Mouse (Mus musculus): ENCODE results near the gene Casp9.
"Not testable (repeated sequence)": the region's sequence is repeated elsewhere in the genome, so short reads cannot be mapped to it uniquely, and the experiment has no call there.

Casp9 gene

GRCm38 (mm10) chr4:141793282-141794151 lies at the start of gene Casp9:
Casp9 (plus strand) TSS chr4:141793612.
- DNase-seq: peak; percentile 96 to 98

GRCm38 (mm10) chr4:141746578-141747346 lies 46.6 kb upstream of the Casp9 start, which contains the start of gene Agmat:
Agmat (plus strand) TSS chr4:141746672.
- DNase-seq: no peak

DNA sequence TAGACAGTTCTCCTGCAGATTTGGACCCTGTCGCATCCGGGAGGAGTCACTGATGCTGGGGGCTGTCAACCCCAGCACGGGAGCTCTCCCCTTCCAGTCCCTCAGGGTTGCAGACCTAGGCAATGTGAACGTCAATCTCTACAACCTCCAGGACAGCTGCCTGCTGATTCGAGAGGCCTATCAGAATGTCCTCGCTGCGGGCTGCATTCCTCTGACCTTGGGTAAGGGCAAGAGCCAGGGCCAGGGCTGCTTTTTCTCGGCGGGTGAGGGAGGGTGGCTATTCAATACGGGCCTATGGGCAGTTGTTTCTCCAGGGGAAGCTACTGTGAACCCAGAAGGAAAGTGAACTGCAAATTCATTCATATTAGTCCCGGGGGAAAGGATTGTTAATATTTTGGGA lies 43.9 kb upstream of the Casp9 start:
- no peak for DNase-seq

DNA sequence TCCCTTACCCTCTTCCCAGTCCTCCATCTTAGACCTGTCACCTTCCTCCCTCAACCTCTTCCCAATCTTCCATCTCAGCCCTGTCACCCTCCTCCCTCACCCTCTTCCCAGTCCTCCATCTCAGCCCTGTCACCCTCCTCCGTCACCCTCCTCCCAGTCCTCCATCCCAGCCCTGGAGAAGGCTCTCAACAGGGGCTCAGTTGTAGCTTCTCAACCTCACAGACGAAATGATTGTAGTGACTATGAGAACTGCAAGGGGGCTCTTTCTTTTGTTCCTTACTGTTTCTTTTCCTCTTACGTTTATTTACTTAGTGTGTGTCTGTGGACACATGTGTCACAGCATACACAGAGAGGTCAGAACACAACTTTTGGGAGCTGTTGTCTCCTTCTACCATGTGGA lies 42.6 kb upstream of the Casp9 start:
- DNase-seq: no peak

DNA sequence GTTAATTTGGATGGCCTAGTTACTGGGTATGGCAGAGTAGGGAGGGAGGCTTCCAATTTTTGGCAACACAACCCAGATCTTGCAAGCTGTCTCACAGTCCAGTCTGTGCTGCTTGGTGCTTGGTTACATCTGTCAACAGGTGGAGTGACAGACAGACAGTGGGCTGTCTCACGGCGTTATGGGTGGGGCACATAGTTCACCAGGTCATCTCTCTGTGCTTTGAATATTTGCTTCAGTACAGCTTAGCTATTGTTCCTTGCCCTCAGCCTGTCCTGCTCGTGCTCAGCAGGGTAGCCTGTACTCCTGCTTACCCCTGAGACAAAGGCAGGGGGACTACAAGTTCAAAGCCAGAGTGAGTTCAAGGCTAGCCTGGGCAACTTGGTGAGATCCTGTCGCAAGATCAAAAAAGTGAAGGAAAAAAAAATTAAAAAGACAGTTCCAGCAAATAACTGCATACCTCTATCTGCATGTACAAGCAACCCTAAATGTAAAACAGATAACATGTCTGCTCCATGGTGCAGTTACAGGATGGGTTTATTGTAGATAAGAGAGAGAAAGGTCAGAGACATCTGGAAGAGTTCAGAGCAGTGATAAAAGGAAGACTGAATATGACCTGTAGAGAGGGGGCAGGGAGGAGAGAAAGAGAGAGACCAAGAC lies 41.9 kb upstream of the Casp9 start:
- no peak for DNase-seq

DNA sequence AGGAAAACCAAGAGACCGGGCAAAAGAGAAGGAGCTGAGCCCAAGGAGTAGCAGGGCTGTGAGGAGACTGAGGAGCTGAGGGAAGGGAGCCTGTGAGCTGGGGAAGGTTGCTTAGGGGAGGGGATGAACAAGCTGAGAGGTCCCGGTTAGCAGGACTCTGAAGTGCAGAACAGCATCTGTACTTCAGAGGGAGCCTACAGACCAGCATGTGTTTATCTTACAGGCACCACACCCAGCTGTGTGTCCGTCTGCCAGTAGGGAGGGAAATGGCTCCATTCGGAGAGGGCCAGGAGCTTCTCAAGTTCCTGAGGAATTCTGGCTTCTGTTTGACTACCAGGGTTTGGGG lies 41.4 kb upstream of the Casp9 start:
- no peak for DNase-seq

DNA sequence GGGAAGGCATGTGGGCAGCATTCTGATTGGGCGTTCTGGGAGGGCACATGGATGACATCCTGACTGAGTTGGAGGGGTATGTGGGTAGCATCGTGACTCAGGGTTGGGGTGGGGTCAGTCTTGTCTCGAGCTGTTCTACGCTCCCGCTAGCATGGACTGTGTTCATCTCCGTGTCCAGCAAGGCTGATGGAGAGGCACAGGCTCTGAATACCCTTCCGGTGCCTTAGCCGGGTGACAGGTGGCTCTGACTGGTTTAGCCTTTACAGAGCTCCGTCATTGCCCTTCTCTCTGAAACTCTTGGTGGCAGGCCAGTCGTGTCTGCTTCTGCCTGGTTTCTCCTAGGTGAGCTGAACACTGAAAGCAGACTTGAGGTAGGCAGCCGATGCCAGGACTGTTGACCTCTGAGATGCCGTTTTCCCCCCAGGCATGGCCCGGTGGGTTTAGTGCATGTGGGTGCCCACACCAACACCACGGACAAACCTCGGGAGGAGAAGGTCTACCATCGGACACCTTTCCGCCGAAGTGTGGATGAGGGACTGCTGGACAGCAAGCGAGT lies 38.0 kb upstream of the Casp9 start:
- no peak for DNase-seq

DNA sequence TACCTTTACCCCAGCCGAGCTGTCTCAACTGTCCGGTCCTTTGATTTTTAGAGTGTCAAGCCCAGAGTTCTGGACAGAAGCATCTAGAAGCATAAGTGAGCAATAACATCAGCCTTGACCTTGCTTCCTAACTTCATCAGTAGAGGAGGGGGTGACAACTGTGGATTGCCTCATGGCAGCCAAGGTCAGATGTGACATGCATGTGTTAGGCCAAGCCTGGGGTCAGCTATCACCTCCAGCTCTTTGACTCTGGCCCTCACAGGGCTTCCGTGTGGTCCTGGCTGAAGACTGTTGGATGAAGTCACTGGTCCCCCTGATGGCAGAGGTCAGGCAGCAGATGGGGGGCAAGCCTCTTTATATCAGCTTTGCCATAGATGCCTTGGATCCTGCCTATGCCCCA lies 36.3 kb upstream of the Casp9 start:
- no peak for DNase-seq

- DNase-seq: no peak
Measured at GRCm38 (mm10) chr4:141758874-141759542, 34.4 kb upstream of the Casp9 start.

GRCm38 (mm10) chr4:141760942-141761341 lies 32.5 kb upstream of the Casp9 start:
- DNase-seq: no peak

- no peak for DNase-seq
Measured at GRCm38 (mm10) chr4:141762102-141762598, 31.3 kb upstream of the Casp9 start.

GRCm38 (mm10) chr4:141763476-141763875 lies 29.9 kb upstream of the Casp9 start:
- no peak for DNase-seq

DNA sequence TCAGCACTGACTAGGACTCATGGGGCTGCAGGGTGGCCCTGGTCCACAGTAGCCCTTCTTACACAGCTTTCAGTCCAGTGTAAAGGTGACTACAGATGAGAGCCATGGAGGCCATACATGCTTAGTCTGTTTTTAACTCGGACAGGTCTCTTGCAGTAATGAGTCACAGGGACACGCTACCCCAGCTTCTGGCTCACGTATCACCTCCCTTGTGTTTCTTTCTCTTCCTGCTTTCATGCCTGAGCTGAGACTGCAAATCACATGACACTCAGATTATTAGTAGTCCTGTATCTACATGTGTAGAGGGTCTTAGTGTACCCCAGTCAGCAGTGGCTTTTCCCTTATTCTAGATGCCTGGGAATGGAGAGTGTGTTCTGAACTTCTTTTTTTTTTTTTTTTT lies 28.4 kb upstream of the Casp9 start:
- no peak for DNase-seq

GRCm38 (mm10) chr4:141766316-141766667 lies 27.1 kb upstream of the Casp9 start:
- DNase-seq: no peak

DNA sequence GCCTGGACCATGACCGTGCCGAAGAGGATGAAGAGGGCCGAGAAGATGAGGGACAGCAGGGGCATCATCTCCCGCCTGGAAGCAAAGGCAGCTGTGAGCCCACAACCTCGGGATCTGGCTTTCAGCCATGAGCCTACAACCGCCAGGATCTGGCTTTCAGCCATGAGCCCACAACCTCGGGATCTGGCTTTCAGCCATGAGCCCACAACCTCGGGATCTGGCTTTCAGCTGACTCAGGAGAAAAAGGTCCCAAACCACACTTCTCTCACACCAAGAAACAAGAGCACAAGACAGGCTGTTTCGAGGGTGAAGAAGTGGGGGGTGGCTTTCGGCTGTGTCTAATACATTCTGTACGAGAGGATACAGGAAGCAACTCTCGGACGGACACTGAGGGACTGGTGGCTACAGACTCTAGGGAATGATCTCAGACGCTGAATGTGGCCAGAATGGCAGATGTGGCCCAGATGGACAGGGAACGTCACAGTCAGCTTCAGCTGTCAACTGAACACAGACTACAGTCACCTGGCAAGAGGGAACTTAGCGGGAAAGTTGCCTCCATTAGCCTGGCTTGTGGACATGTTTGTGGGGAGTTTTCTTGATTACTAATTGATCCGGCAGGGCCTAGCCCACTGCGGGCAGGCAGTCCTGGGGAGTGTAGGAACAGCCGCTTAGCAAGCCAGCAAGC lies 26.6 kb upstream of the Casp9 start:
- no peak for DNase-seq

DNA sequence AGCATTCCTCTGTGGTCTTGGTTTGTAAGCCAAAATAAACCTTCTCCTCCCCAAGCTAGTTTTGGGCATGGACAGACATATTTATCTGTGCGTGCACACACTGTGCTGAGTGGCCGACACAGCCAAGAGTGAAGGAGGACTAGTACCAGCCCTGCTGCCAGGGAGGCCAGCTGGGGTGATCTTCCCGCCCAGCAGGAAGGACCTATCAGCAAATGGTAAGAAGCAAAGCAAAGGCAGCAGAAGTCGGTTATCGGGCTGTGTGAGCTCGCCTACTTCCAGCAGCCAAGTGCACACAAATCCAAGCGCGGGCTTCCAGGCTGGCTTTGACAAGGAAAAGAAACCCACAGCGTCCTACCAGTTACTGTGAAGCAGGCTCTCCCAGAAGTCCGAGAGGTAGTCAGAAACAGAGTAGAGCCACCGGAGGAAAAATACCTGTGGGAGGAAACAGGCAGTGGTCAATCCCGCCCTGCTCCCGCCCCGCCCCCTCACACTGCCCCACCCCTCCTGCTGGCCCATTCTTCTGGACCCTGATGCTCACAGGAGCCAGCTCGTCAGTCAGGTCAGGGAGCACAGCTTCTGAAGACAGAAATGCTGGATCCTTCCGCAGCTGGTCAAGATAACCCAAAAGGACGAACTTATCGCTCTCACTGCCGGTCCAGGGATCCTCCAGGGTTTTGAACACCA lies 25.9 kb upstream of the Casp9 start:
- no peak for DNase-seq

DNA sequence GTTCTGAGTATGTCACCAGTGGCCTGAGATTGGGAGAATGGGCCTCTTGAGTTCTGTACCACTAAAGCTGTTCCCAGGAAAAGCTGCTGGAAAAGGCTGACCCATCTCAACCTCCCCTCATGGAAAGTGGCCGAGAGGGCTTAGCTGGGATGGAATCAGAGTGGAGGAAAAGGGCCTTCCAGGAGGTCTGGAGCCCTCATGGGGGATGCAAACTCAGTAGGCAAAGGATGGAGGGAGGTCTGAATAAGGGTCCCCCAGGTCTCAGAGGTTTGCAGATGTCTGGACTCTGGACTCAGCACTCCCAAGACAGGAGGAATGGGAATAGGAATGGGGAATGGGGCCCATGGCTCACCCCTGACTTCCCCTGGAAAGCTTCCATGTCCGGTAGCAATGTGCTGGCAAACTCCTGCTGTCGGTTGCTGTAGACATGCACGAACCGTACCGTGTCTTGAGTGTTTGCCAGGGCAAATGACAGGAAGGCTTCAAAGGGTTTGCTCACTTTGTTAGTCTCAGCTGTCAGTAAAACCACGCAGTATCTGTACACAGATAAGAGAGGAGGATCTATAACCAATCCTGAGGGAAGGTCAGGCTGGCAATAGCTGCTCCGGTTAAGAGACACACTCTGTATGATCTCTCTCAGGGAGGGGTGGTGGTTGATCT lies 23.8 kb upstream of the Casp9 start:
- no peak for DNase-seq

- DNase-seq: no peak
Measured at GRCm38 (mm10) chr4:141771823-141772222, 21.6 kb upstream of the Casp9 start.

- not testable (repeated sequence) for DNase-seq
Measured at GRCm38 (mm10) chr4:141773019-141773418, 20.4 kb upstream of the Casp9 start.

DNA sequence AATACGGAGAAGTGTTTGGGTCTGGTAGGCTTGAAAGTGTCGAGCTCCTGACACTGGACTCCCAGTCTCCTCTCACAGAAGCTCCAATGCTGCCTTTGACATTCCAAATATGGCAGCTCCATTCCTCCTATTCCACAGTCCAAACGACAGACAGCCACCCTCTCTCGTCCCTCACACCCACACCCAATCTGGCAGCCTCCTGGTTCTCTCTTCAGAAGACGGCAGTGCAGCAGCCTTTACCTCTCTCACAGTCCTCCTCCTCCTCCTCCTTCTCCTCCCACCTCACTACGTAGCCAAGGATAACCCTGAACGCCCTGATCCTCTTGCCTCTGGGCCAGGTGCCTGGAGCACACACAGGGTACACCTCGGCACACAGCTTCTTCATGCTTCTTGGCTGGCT lies 13.6 kb upstream of the Casp9 start:
- DNase-seq: no peak
